Mouse (Mus musculus) T-helper 1 cell (primary cell): ENCODE results near the gene Prdm2.

Experiments used
- in situ Hi-C: fragments of 300-600 bp; cut with MboI, MseI; formaldehyde crosslinking; loops from one replicate; pipeline ENCODE4 v1.15.1; 2025; ENCODE audit warnings: high pct_unique_total_duplicates

The Prdm2 gene

GRCm38 (mm10) chr4:143106971-143107370 is 105.8 kb downstream of the Prdm2 start:
- in situ Hi-C loops = no loop called here

DNA sequence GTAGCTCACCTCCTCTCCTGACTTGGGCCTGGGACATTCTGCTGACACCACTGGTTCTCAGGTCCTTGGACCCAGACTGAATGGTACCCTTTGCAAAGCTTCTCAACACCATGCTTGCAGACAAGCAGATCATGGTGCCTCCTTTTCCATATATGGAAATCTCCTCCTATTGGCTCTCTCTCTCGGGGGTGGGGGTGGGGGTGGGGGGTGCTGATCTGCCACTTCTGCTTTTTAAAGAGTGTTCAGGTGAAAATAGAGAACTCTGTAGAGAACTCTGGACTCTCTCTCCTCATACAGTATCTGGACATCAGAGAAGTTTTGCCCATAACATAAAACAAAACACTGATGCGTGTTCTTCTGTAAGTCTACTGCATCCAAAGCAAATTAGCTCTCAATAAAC is 106.2 kb downstream of the Prdm2 start:
- in situ Hi-C loops = no loop called here

- in situ Hi-C loops = no loop called here
These were observed 108.1 kb downstream of the Prdm2 start for GRCm38 (mm10) chr4:143104739-143105138.

- in situ Hi-C loops = no loop called here
These were observed 109.0 kb downstream of the Prdm2 start for GRCm38 (mm10) chr4:143103811-143104210.

DNA sequence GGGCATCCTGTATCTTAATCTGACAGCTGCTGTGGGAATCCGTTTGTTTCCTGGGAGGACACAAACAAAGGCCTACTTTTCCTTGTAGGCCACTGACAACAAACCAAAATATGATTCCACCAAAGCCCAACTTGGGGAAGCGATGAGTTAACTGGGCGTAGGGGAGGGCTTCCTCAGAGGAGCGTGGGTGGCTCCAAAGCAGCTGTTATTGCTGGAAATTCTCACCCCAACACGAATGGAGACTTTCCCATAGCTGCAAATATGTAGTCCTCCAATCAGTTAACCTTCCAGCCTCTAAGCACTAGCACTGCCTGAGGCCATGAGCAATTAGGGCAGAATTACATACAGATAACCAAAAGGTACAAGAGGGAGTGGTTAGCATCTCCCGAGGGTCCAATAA is 112.6 kb downstream of the Prdm2 start:
- in situ Hi-C loops = no loop called here

- in situ Hi-C loops = no loop called here
These were observed 113.3 kb downstream of the Prdm2 start for GRCm38 (mm10) chr4:143099288-143100039.

DNA sequence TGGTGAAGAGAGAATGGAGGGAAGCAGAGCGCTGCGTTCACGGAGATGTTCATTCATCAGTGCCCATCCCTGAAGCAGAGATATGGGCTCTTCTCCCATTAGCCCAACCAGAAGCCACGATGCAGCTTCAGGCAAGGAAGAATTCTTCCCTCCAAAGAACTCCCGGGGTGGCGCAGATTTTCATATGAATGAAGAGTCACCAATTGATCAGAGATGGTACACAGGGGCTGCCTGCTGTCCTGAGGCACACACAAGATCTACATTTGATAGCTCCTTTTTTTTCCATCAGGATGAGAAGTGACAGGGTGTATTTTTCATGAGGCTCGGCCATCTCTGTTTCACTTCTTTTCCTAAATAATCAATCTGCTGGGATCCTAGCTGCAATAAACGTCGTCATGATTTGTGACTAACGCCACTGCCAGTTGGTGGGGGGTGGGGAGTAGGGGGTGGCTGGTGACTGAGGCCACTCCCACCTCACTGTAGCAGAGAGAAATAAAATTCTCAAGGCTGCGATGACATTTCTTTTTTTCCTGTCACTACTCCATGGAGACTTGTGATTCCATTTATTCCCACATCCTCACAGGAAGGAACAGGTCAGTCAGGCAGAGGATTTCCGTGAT is 120.6 kb downstream of the Prdm2 start:
- in situ Hi-C loops = no loop called here

GRCm38 (mm10) chr4:143090551-143090950 is 122.2 kb downstream of the Prdm2 start:
- in situ Hi-C loops = no loop called here

- in situ Hi-C loops = no loop called here
These were observed 138.6 kb downstream of the Prdm2 start for GRCm38 (mm10) chr4:143074071-143074765.

- in situ Hi-C loops = no loop called here
These were observed 141.0 kb downstream of the Prdm2 start for GRCm38 (mm10) chr4:143071791-143072190.

GRCm38 (mm10) chr4:143067006-143067405 is 145.8 kb downstream of the Prdm2 start:
- in situ Hi-C loops = no loop called here

DNA sequence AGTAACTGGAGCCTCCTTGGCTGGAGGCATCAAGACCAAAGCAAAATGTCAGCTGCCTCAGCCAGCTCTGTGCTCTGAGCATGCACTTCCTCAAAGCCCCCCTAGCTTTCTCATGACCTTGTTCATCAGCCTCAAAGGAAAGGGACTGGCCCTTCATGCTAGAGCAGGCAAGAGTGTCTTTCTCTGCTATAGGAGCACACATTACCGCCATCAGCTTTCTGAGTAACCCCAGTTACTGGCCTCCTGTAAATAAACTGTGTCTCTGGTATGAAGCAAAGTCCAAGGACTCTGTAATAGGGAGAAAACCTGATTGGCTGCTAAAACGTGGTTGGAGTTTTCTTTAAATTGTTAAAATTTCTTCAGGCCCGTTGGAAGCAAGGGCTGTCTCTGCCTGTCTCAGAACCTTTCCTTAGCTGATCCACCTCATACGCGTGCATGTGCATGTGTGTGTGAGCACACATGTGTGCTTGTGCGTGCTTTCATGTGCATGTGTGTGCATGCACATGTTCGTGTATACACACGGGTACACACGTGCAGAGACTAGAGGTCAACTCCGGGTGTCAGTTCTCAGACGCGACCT is 153.9 kb downstream of the Prdm2 start:
- in situ Hi-C loops = no loop called here
